Comparison of ENCODE assay signal across 11 mouse cellular contexts in genomic region chr10:14044046-14044782, GRCm38 (mm10).
DNase-seq lines count a peak whose midpoint lies in the region; ATAC-seq and TF ChIP-seq lines count a peak whose summit lies in the region.
"Had no signal": no experiment of that assay in that cellular context is flagged by ENCODE, and none has a peak within 500 bp of the region (broad histone marks: within the 10 kb centered on the region; RNA-seq: fewer than 3 reads in every experiment).

No protein-coding gene starts in this region.

- DNase-seq in gastrocnemius, adult 2 months: no peak
- no peak for DNase-seq in gastrocnemius, postnatal 36 days
- peak; percentile 27 for DNase-seq in thymus, adult 2 months
- no peak for DNase-seq in thymus, postnatal 25 days
- peak; percentile 81 for DNase-seq in induced T-regulatory cell, adult 2 months (ENCODE audit: low read depth)
- DNase-seq in kidney, postnatal 36 days: no peak
- DNase-seq: lung, adult 2 months had no signal

- 80% methylated on average over 14 of the region's 14 CpGs for WGBS in thymus, adult 2 months
- WGBS in intestine, postnatal 0 days: 64% methylated on average over 14 of the region's 14 CpGs
- WGBS in midbrain, embryonic 13.5 days: 55% methylated on average over 14 of the region's 14 CpGs

- ATAC-seq in intestine, postnatal 0 days: no peak
- no peak for ATAC-seq in midbrain, embryonic 13.5 days

- no peaks in the 10 kb centered on the region for H3K36me3 ChIP-seq in thymus, adult 2 months (ENCODE audit: control insufficient read depth, insufficient read depth, low read length)
- no peaks in the 10 kb centered on the region for H3K36me3 ChIP-seq in intestine, postnatal 0 days (ENCODE audit: control insufficient read depth, insufficient read depth)
- no peaks in the 10 kb centered on the region for H3K36me3 ChIP-seq in midbrain, embryonic 13.5 days
- H3K36me3 ChIP-seq: embryonic facial prominence, embryonic 12.5 days; neural tube, embryonic 13.5 days had no signal

- H3K4me2 ChIP-seq in intestine, postnatal 0 days (replicated peaks; ENCODE audit: low read depth): no peak overlapping the region
- H3K4me2 ChIP-seq in midbrain, embryonic 13.5 days (replicated peaks): no peak overlapping the region
- H3K4me2 ChIP-seq: embryonic facial prominence, embryonic 12.5 days; neural tube, embryonic 13.5 days had no signal

- intact Hi-C loops in gastrocnemius, adult 2 months (cut with DNase I): no loop called here
- intact Hi-C loops in gastrocnemius, postnatal 36 days (cut with DNase I): no loop called here

- H3K9me3 ChIP-seq in intestine, postnatal 0 days (ENCODE audit: control insufficient read depth): no peaks in the 10 kb centered on the region
- no peaks in the 10 kb centered on the region for H3K9me3 ChIP-seq in midbrain, embryonic 13.5 days
- H3K9me3 ChIP-seq: embryonic facial prominence, embryonic 12.5 days; neural tube, embryonic 13.5 days had no signal

- H3K27ac ChIP-seq in gastrocnemius, adult 2 months: peak overlapping the region; percentile 82
- H3K27ac ChIP-seq in thymus, adult 2 months (ENCODE audit: control insufficient read depth, insufficient read depth, low read length): no peak overlapping the region
- H3K27ac ChIP-seq in intestine, postnatal 0 days (ENCODE audit: low read depth, low read length): no peak overlapping the region
- H3K27ac ChIP-seq in midbrain, embryonic 13.5 days: no peak overlapping the region
- H3K27ac ChIP-seq: embryonic facial prominence, embryonic 12.5 days; neural tube, embryonic 13.5 days had no signal

- no peak overlapping the region for H3K4me3 ChIP-seq in gastrocnemius, adult 2 months
- H3K4me3 ChIP-seq in thymus, adult 2 months (ENCODE audit: control insufficient read depth, insufficient read depth, low read length): no peak overlapping the region
- H3K4me3 ChIP-seq in intestine, postnatal 0 days (ENCODE audit: low read depth, low read length): no peak overlapping the region
- no peak overlapping the region for H3K4me3 ChIP-seq in midbrain, embryonic 13.5 days (replicated peaks)
- H3K4me3 ChIP-seq: embryonic facial prominence, embryonic 12.5 days; neural tube, embryonic 13.5 days had no signal

- H3K27me3 ChIP-seq in thymus, adult 2 months (ENCODE audit: control insufficient read depth, insufficient read depth, low read length): no peaks in the 10 kb centered on the region
- H3K27me3 ChIP-seq in intestine, postnatal 0 days (replicated peaks; ENCODE audit: control insufficient read depth, insufficient read depth, low read length): no peaks in the 10 kb centered on the region
- H3K27me3 ChIP-seq in midbrain, embryonic 13.5 days: no peaks in the 10 kb centered on the region
- H3K27me3 ChIP-seq: embryonic facial prominence, embryonic 12.5 days; neural tube, embryonic 13.5 days had no signal

- no peak for TF ChIP-seq POLR2A in thymus, adult 2 months (IDR thresholded peaks at IDR 0.05; ENCODE audit: control insufficient read depth, extremely low read depth, insufficient read depth, low read length, poor library complexity)

- no peak overlapping the region for H3K9ac ChIP-seq in intestine, postnatal 0 days (ENCODE audit: low read depth, low read length)
- no peak overlapping the region for H3K9ac ChIP-seq in midbrain, embryonic 13.5 days (replicated peaks)
- H3K9ac ChIP-seq: embryonic facial prominence, embryonic 12.5 days; neural tube, embryonic 13.5 days had no signal

- H3K4me1 ChIP-seq in thymus, adult 2 months (replicated peaks; ENCODE audit: control insufficient read depth, insufficient read depth, low read length): peaks cover 43% of the 10 kb centered on the region
- H3K4me1 ChIP-seq in intestine, postnatal 0 days (replicated peaks; ENCODE audit: control insufficient read depth, insufficient read depth, low read length): no peaks in the 10 kb centered on the region; the same call in 1 of the 2 replicates
- H3K4me1 ChIP-seq in midbrain, embryonic 13.5 days (replicated peaks): peaks cover 34% of the 10 kb centered on the region

- no peak for TF ChIP-seq CTCF in gastrocnemius, adult 2 months (IDR thresholded peaks at IDR 0.05)
- TF ChIP-seq CTCF in thymus, adult 2 months (IDR thresholded peaks at IDR 0.05; ENCODE audit: borderline replicate concordance, control insufficient read depth, extremely low read depth, insufficient read depth, low read length, poor library complexity): no peak
- TF ChIP-seq CTCF in intestine, postnatal 0 days (IDR thresholded peaks at IDR 0.05; ENCODE audit: low read depth): no peak

Comparison
In these comparisons a context has a peak if more than half of its experiments do, and no peak if none do; other contexts are left out.
1. DNase-seq: peak in thymus, adult 2 months (single experiment) and induced T-regulatory cell, adult 2 months (single experiment); none in gastrocnemius, adult 2 months (single experiment), gastrocnemius, postnatal 36 days (0 of 2), thymus, postnatal 25 days (single experiment) and kidney, postnatal 36 days (0 of 2).